Mouse (Mus musculus): Measurements from ENCODE around the gene Cd96. TPM values are rescaled to one million over a fixed set of nuclear protein-coding genes. Genes with fewer than 3 reads are reported as not detected.

Gene Cd96
- polyA plus RNA-seq, 1 experiment from 2014 or later = 0.21 TPM

- Histone ChIP-seq H3K36me3 (ENCODE audit: control insufficient read depth, insufficient read depth, low read length) (no peaks in the 10 kb centered on the region), H3K9me3 (ENCODE audit: control insufficient read depth, low read length) (no peaks in the 10 kb centered on the region), H3K27me3 (ENCODE audit: control insufficient read depth, insufficient read depth, low read depth, low read length) (no peaks in the 10 kb centered on the region), H3K4me3 (ENCODE audit: low read length) (no peak overlapping the region), H3K27ac (ENCODE audit: low read length) (no peak overlapping the region), H3K4me2 (ENCODE audit: low read depth, low read length) (no peak overlapping the region), H3K9ac (ENCODE audit: low read length) (no peak overlapping the region), H3K4me1 (replicated peaks; ENCODE audit: control insufficient read depth, insufficient read depth, low read length) (peaks cover 11% of the 10 kb centered on the region)
- whole genome bisulfite sequencing = 73% methylated on average over 10 of the region's 10 CpGs
- no peak for ATAC-seq (ENCODE audit: low read depth)
Measured at GRCm38 (mm10) chr16:46006261-46006660, 113.8 kb downstream of the Cd96 start.

- 74% methylated on average over 10 of the region's 10 CpGs for WGBS
- Histone ChIP-seq H3K4me1 (replicated peaks; ENCODE audit: control insufficient read depth, insufficient read depth, low read length) (no peaks in the 10 kb centered on the region), H3K4me3 (ENCODE audit: low read length) (no peak overlapping the region), H3K9me3 (ENCODE audit: control insufficient read depth, low read length) (no peaks in the 10 kb centered on the region), H3K36me3 (ENCODE audit: control insufficient read depth, insufficient read depth, low read length) (no peaks in the 10 kb centered on the region), H3K4me2 (ENCODE audit: low read depth, low read length) (no peak overlapping the region), H3K9ac (ENCODE audit: low read length) (no peak overlapping the region), H3K27ac (ENCODE audit: low read length) (no peak overlapping the region), H3K27me3 (ENCODE audit: control insufficient read depth, insufficient read depth, low read depth, low read length) (no peaks in the 10 kb centered on the region)
- ATAC-seq (ENCODE audit: low read depth) = no peak
Measured at GRCm38 (mm10) chr16:46001550-46002166, 118.4 kb downstream of the Cd96 start.

GRCm38 (mm10) chr16:46000976-46001375 is 119.1 kb downstream of the Cd96 start:
- ATAC-seq (ENCODE audit: low read depth) = no peak
- 92% methylated on average over 3 of the region's 3 CpGs for WGBS
- Histone ChIP-seq H3K4me3 (ENCODE audit: low read length) (no peak overlapping the region), H3K36me3 (ENCODE audit: control insufficient read depth, insufficient read depth, low read length) (no peaks in the 10 kb centered on the region), H3K4me1 (replicated peaks; ENCODE audit: control insufficient read depth, insufficient read depth, low read length) (no peaks in the 10 kb centered on the region), H3K9ac (ENCODE audit: low read length) (no peak overlapping the region), H3K27ac (ENCODE audit: low read length) (no peak overlapping the region), H3K9me3 (ENCODE audit: control insufficient read depth, low read length) (no peaks in the 10 kb centered on the region), H3K4me2 (ENCODE audit: low read depth, low read length) (no peak overlapping the region), H3K27me3 (ENCODE audit: control insufficient read depth, insufficient read depth, low read depth, low read length) (no peaks in the 10 kb centered on the region)

- no peaks in the 10 kb centered on the region for H3K9me3 ChIP-seq (ENCODE audit: control insufficient read depth, low read length)
- H3K4me3 ChIP-seq (ENCODE audit: low read length) = no peak overlapping the region
- H3K27me3 ChIP-seq (ENCODE audit: control insufficient read depth, insufficient read depth, low read depth, low read length) = no peaks in the 10 kb centered on the region
- 67% methylated on average over 10 of the region's 10 CpGs for WGBS
- no peak overlapping the region for H3K27ac ChIP-seq (ENCODE audit: low read length)
- H3K36me3 ChIP-seq (ENCODE audit: control insufficient read depth, insufficient read depth, low read length) = no peaks in the 10 kb centered on the region
- no peak for ATAC-seq (ENCODE audit: low read depth)
- H3K4me1 ChIP-seq (replicated peaks; ENCODE audit: control insufficient read depth, insufficient read depth, low read length) = no peaks in the 10 kb centered on the region
- no peak overlapping the region for H3K4me2 ChIP-seq (ENCODE audit: low read depth, low read length)
- no peak overlapping the region for H3K9ac ChIP-seq (ENCODE audit: low read length)
Measured at GRCm38 (mm10) chr16:45999374-46000191, 120.5 kb downstream of the Cd96 start.

GRCm38 (mm10) chr16:45998231-45998630 is 121.8 kb downstream of the Cd96 start:
- Histone ChIP-seq H3K27me3 (ENCODE audit: control insufficient read depth, insufficient read depth, low read depth, low read length) (no peaks in the 10 kb centered on the region), H3K9me3 (ENCODE audit: control insufficient read depth, low read length) (no peaks in the 10 kb centered on the region), H3K4me3 (ENCODE audit: low read length) (no peak overlapping the region), H3K4me2 (ENCODE audit: low read depth, low read length) (no peak overlapping the region), H3K4me1 (replicated peaks; ENCODE audit: control insufficient read depth, insufficient read depth, low read length) (no peaks in the 10 kb centered on the region), H3K27ac (ENCODE audit: low read length) (no peak overlapping the region), H3K36me3 (ENCODE audit: control insufficient read depth, insufficient read depth, low read length) (no peaks in the 10 kb centered on the region), H3K9ac (ENCODE audit: low read length) (no peak overlapping the region)
- ATAC-seq (ENCODE audit: low read depth) = no peak
- WGBS = 73% methylated on average over 7 of the region's 7 CpGs

- no peak overlapping the region for H3K4me3 ChIP-seq (ENCODE audit: low read length)
- 45% methylated on average over 10 of the region's 10 CpGs for WGBS
Measured at GRCm38 (mm10) chr16:45990901-45991676, 129.0 kb downstream of the Cd96 start.

GRCm38 (mm10) chr16:45986236-45986635 is 133.8 kb downstream of the Cd96 start:
- Histone ChIP-seq H3K4me3 (ENCODE audit: low read length) (no peak overlapping the region), H3K9me3 (ENCODE audit: control insufficient read depth, low read length) (no peaks in the 10 kb centered on the region), H3K27ac (ENCODE audit: low read length) (no peak overlapping the region), H3K27me3 (ENCODE audit: control insufficient read depth, insufficient read depth, low read depth, low read length) (no peaks in the 10 kb centered on the region), H3K9ac (ENCODE audit: low read length) (no peak overlapping the region), H3K36me3 (ENCODE audit: control insufficient read depth, insufficient read depth, low read length) (no peaks in the 10 kb centered on the region), H3K4me2 (ENCODE audit: low read depth, low read length) (no peak overlapping the region), H3K4me1 (replicated peaks; ENCODE audit: control insufficient read depth, insufficient read depth, low read length) (no peaks in the 10 kb centered on the region)
- WGBS = 81% methylated on average over 1 of the region's 1 CpGs
- ATAC-seq (ENCODE audit: low read depth) = no peak

More at GRCm38 (mm10) chr16:45990901-45991676, 129.0 kb downstream of the Cd96 start:
- Histone ChIP-seq H3K4me1 (replicated peaks; ENCODE audit: control insufficient read depth, insufficient read depth, low read length) (no peaks in the 10 kb centered on the region), H3K4me2 (ENCODE audit: low read depth, low read length) (no peak overlapping the region), H3K9me3 (ENCODE audit: control insufficient read depth, low read length) (no peaks in the 10 kb centered on the region), H3K9ac (ENCODE audit: low read length) (no peak overlapping the region), H3K36me3 (ENCODE audit: control insufficient read depth, insufficient read depth, low read length) (no peaks in the 10 kb centered on the region), H3K27me3 (ENCODE audit: control insufficient read depth, insufficient read depth, low read depth, low read length) (no peaks in the 10 kb centered on the region), H3K27ac (ENCODE audit: low read length) (no peak overlapping the region)
- no peak for ATAC-seq (ENCODE audit: low read depth)
